Mouse (Mus musculus): ENCODE results near the gene N4bp3. TPM values are rescaled to one million over a fixed set of nuclear protein-coding genes. Genes with fewer than 3 reads are reported as not detected.
"Not testable (repeated sequence)": the region's sequence is repeated elsewhere in the genome, so short reads cannot be mapped to it uniquely, and the experiment has no call there.

Gene N4bp3
- polyA plus RNA-seq, 1 experiment, result 16.3 TPM

DNA sequence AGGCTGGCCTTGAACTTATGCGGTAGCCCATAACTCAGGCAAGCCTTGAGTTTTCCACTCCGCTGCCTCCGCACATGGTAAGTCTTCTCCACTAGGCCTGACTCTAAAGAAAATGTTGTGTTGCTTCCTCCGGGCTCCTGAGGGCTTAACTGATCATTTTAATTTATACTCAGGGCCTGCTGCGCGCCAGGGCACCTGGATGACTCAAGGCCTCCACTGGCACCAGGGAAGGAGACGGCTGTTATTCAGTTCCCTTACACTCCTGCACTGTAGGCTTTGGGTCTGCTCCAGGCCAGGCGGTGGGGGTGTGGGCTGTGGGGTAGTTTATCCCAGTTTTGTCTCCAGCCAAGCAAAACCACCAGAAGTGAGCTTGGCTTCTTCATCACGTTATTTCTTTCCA, 22.6 kb upstream of the N4bp3 start:
- H3K36me3 ChIP-seq (ENCODE audit: control insufficient read depth, insufficient read depth), result no peaks in the 10 kb centered on the region
- TF ChIP-seq MYOG (IDR thresholded peaks at IDR 0.05; ENCODE audit: control insufficient read depth in 1 of 3, insufficient read depth in 1 of 3, insufficient read length in 2 of 3, low read depth in 2 of 3) (no peak), REST (IDR thresholded peaks at IDR 0.05; ENCODE audit: insufficient read depth, insufficient read length) (no peak), CEBPB (IDR thresholded peaks at IDR 0.05; ENCODE audit: insufficient read depth, poor library complexity, severe bottlenecking) (no peak), TCF12 (IDR thresholded peaks at IDR 0.05; ENCODE audit: insufficient read depth, poor library complexity, severe bottlenecking) (no peak), E2F4 (IDR thresholded peaks at IDR 0.05; ENCODE audit: insufficient read depth) (no peak), USF1 (IDR thresholded peaks at IDR 0.05; ENCODE audit: low read depth) (no peak), MAX (IDR thresholded peaks at IDR 0.05; ENCODE audit: low read depth) (no peak), POLR2AphosphoS2 (IDR thresholded peaks at IDR 0.05; ENCODE audit: insufficient read length, low read depth) (no peak), POLR2A (IDR thresholded peaks at IDR 0.05; ENCODE audit: insufficient read length, low read depth) (no peak), MYOD1 (IDR thresholded peaks at IDR 0.05; ENCODE audit: control insufficient read depth in 1 of 3, insufficient read length in 2 of 3, low read depth in 2 of 3) (no peak), TCF3 (IDR thresholded peaks at IDR 0.05; ENCODE audit: insufficient read length, low read depth) (no peak), SRF (IDR thresholded peaks at IDR 0.05; ENCODE audit: control insufficient read depth, insufficient read length, low read depth) (no peak)
- H3K79me2 ChIP-seq (ENCODE audit: control insufficient read depth, insufficient read depth), result no peaks in the 10 kb centered on the region

DNA sequence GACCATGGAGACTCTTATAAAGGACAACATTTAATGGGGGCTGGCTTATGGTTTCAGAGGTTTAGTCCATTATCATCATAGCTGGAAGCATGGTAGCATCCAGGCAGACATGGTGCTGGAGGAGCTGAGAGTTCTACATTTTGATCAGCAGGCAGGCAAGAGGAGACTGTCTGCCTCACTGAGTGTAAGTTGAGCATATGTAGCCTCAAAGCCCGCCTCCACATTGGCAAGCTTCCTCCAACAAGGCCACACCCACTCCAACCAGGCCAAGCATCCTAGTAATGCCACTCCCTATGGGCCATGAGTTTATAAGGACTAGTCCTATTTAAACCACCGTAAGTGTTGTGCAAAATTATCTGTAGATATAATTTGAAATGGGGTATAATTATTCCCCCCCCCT, 20.7 kb upstream of the N4bp3 start:
- Histone ChIP-seq H3K79me2 (ENCODE audit: control insufficient read depth, insufficient read depth) (no peaks in the 10 kb centered on the region), H3K27me3 (ENCODE audit: control insufficient read depth, insufficient read depth, insufficient read length) (no peaks in the 10 kb centered on the region), H3ac (ENCODE audit: control insufficient read depth, insufficient read length) (no peak overlapping the region), H3K4me2 (ENCODE audit: low read depth) (no peak overlapping the region), H3K4me3 (no peak overlapping the region), H3K36me3 (ENCODE audit: control insufficient read depth, insufficient read depth) (no peaks in the 10 kb centered on the region)
- TF ChIP-seq POLR2A (IDR thresholded peaks at IDR 0.05; ENCODE audit: insufficient read length, low read depth), result no peak
- TF ChIP-seq MYOD1 (IDR thresholded peaks at IDR 0.05; ENCODE audit: control insufficient read depth in 1 of 3, insufficient read length in 2 of 3, low read depth in 2 of 3), result no peak
- no peak for TF ChIP-seq SRF (IDR thresholded peaks at IDR 0.05; ENCODE audit: control insufficient read depth, insufficient read length, low read depth)
- TF ChIP-seq POLR2AphosphoS2 (IDR thresholded peaks at IDR 0.05; ENCODE audit: insufficient read length, low read depth), result no peak
- TF ChIP-seq MAX (IDR thresholded peaks at IDR 0.05; ENCODE audit: low read depth), result no peak
- no peak for TF ChIP-seq MYOG (IDR thresholded peaks at IDR 0.05; ENCODE audit: control insufficient read depth in 1 of 3, insufficient read depth in 1 of 3, insufficient read length in 2 of 3, low read depth in 2 of 3)
- TF ChIP-seq USF1 (IDR thresholded peaks at IDR 0.05; ENCODE audit: low read depth), result no peak
- TF ChIP-seq E2F4 (IDR thresholded peaks at IDR 0.05; ENCODE audit: insufficient read depth), result no peak
- no peak for TF ChIP-seq TCF3 (IDR thresholded peaks at IDR 0.05; ENCODE audit: insufficient read length, low read depth)

More for the DNA sequence above, 22.6 kb upstream of the N4bp3 start:
- Histone ChIP-seq H3K4me2 (ENCODE audit: low read depth) (no peak overlapping the region), H3ac (ENCODE audit: control insufficient read depth, insufficient read length) (no peak overlapping the region), H3K4me3 (no peak overlapping the region), H3K27me3 (ENCODE audit: control insufficient read depth, insufficient read depth, insufficient read length) (no peaks in the 10 kb centered on the region)

DNA sequence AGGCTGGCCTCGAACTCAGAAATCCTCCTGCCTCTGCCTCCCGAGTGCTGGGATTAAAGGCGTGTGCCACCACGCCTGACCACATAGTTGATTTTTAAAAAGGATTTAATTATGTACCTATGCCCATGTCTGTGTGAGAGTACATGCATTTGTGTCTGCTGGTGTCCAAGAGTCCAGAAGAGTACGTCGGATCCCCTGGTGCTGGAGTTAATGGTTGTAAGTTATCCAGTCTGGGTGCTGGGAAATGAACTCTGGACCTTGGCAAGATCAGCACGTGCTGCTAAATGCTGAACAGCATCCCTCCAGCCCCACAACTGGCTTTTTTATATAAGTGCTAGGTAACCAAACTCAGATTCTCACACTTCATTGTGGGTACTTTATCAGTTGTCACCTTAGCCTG, 20.2 kb upstream of the N4bp3 start:
- TF ChIP-seq SRF (IDR thresholded peaks at IDR 0.05; ENCODE audit: control insufficient read depth, insufficient read length, low read depth), result no peak
- TF ChIP-seq CEBPB (IDR thresholded peaks at IDR 0.05; ENCODE audit: insufficient read depth, poor library complexity, severe bottlenecking), result no peak
- TF ChIP-seq MYOD1 (IDR thresholded peaks at IDR 0.05; ENCODE audit: control insufficient read depth in 1 of 3, insufficient read length in 2 of 3, low read depth in 2 of 3), result no peak
- TF ChIP-seq REST (IDR thresholded peaks at IDR 0.05; ENCODE audit: insufficient read depth, insufficient read length), result no peak
- no peak for TF ChIP-seq E2F4 (IDR thresholded peaks at IDR 0.05; ENCODE audit: insufficient read depth)
- TF ChIP-seq POLR2A (IDR thresholded peaks at IDR 0.05; ENCODE audit: insufficient read length, low read depth), result no peak
- TF ChIP-seq MYOG (IDR thresholded peaks at IDR 0.05; ENCODE audit: control insufficient read depth in 1 of 3, insufficient read depth in 1 of 3, insufficient read length in 2 of 3, low read depth in 2 of 3), result no peak
- no peak for TF ChIP-seq MAX (IDR thresholded peaks at IDR 0.05; ENCODE audit: low read depth)
- no peak for TF ChIP-seq TCF12 (IDR thresholded peaks at IDR 0.05; ENCODE audit: insufficient read depth, poor library complexity, severe bottlenecking)
- no peak for TF ChIP-seq USF1 (IDR thresholded peaks at IDR 0.05; ENCODE audit: low read depth)
- no peak for TF ChIP-seq POLR2AphosphoS2 (IDR thresholded peaks at IDR 0.05; ENCODE audit: insufficient read length, low read depth)
- Histone ChIP-seq H3ac (ENCODE audit: control insufficient read depth, insufficient read length) (no peak overlapping the region), H3K4me2 (ENCODE audit: low read depth) (no peak overlapping the region), H3K36me3 (ENCODE audit: control insufficient read depth, insufficient read depth) (no peaks in the 10 kb centered on the region), H3K4me3 (no peak overlapping the region), H3K27me3 (ENCODE audit: control insufficient read depth, insufficient read depth, insufficient read length) (no peaks in the 10 kb centered on the region), H3K79me2 (ENCODE audit: control insufficient read depth, insufficient read depth) (no peaks in the 10 kb centered on the region)

DNA sequence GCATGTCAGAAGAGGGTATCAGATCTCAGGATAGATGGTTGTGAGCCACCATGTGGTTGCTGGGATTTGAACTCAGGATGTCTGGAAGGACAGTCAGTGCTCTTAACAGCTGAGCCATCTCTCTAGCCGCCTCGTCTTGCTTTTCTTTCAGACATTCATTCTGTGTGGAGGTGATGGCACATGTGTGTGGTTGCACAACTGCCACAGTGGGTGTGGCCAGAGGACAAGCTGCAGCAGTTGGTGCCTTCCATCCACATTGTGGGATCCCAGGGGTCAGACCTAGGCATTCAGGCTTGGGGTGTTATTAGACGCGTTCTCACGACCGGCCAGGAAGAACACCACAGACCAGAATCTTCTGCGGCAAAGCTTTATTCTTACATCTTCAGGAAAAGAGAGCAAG, 14.1 kb upstream of the N4bp3 start:
- not testable (repeated sequence) for H3ac ChIP-seq (ENCODE audit: control insufficient read depth, insufficient read length); H3K79me2 ChIP-seq (ENCODE audit: control insufficient read depth, insufficient read depth); H3K4me3 ChIP-seq; H3K36me3 ChIP-seq (ENCODE audit: control insufficient read depth, insufficient read depth); H3K27me3 ChIP-seq (ENCODE audit: control insufficient read depth, insufficient read depth, insufficient read length); H3K4me2 ChIP-seq (ENCODE audit: low read depth)
- TF ChIP-seq MYOG (IDR thresholded peaks at IDR 0.05; ENCODE audit: control insufficient read depth in 1 of 3, insufficient read depth in 1 of 3, insufficient read length in 2 of 3, low read depth in 2 of 3) (peak in 1 of 3 experiments; percentile 30), CEBPB (IDR thresholded peaks at IDR 0.05; ENCODE audit: insufficient read depth, poor library complexity, severe bottlenecking) (0 out of 2 replicates have a peak, but pooled peaks have one; percentile 17), MYOD1 (IDR thresholded peaks at IDR 0.05; ENCODE audit: control insufficient read depth in 1 of 3, insufficient read length in 2 of 3, low read depth in 2 of 3) (peak in 2 of 3 experiments; percentile 10 to 64)

DNA sequence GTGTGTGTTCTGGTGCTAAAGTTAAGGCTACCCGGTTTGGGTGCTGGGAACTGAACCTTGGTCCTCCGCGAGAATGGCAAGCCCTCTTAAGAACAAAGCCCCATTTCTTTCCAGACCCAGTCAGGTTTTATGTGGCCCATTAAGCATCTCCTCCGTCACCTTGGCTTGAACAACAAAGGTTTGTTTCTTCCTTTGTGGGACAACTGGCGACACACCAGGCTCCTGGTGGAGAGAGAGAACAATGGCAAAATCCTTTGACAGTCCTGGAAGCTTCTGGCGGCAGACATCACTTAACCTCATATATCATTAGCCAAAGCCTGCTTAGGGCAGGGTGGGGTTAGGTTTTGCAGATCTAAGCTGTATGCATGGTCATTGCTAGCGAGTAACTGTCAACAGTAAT, 12.0 kb upstream of the N4bp3 start:
- no peak for TF ChIP-seq TCF12 (IDR thresholded peaks at IDR 0.05; ENCODE audit: insufficient read depth, poor library complexity, severe bottlenecking)
- TF ChIP-seq REST (IDR thresholded peaks at IDR 0.05; ENCODE audit: insufficient read depth, insufficient read length), result no peak
- no peak for TF ChIP-seq SRF (IDR thresholded peaks at IDR 0.05; ENCODE audit: control insufficient read depth, insufficient read length, low read depth)
- no peak for TF ChIP-seq E2F4 (IDR thresholded peaks at IDR 0.05; ENCODE audit: insufficient read depth)
- no peak for TF ChIP-seq TCF3 (IDR thresholded peaks at IDR 0.05; ENCODE audit: insufficient read length, low read depth)
- no peak for TF ChIP-seq USF1 (IDR thresholded peaks at IDR 0.05; ENCODE audit: low read depth)
- no peak for TF ChIP-seq CEBPB (IDR thresholded peaks at IDR 0.05; ENCODE audit: insufficient read depth, poor library complexity, severe bottlenecking)
- no peak for TF ChIP-seq MYOD1 (IDR thresholded peaks at IDR 0.05; ENCODE audit: control insufficient read depth in 1 of 3, insufficient read length in 2 of 3, low read depth in 2 of 3)
- no peak for TF ChIP-seq MYOG (IDR thresholded peaks at IDR 0.05; ENCODE audit: control insufficient read depth in 1 of 3, insufficient read depth in 1 of 3, insufficient read length in 2 of 3, low read depth in 2 of 3)
- no peak for TF ChIP-seq MAX (IDR thresholded peaks at IDR 0.05; ENCODE audit: low read depth)
- TF ChIP-seq POLR2AphosphoS2 (IDR thresholded peaks at IDR 0.05; ENCODE audit: insufficient read length, low read depth), result no peak
- TF ChIP-seq POLR2A (IDR thresholded peaks at IDR 0.05; ENCODE audit: insufficient read length, low read depth), result no peak

More for the DNA sequence above, 12.0 kb upstream of the N4bp3 start:
- H3K79me2 ChIP-seq (ENCODE audit: control insufficient read depth, insufficient read depth), result no peaks in the 10 kb centered on the region
- H3K27me3 ChIP-seq (ENCODE audit: control insufficient read depth, insufficient read depth, insufficient read length), result no peaks in the 10 kb centered on the region
- no peak overlapping the region for H3K4me3 ChIP-seq
- no peaks in the 10 kb centered on the region for H3K36me3 ChIP-seq (ENCODE audit: control insufficient read depth, insufficient read depth)
- no peak overlapping the region for H3K4me2 ChIP-seq (ENCODE audit: low read depth)
- H3ac ChIP-seq (ENCODE audit: control insufficient read depth, insufficient read length), result no peak overlapping the region

Measured in myocyte (in vitro differentiated cells).